Mouse (Mus musculus): ENCODE measurements around the gene Anks1b. TPM values are rescaled to one million over a fixed set of nuclear protein-coding genes. Genes with fewer than 3 reads are reported as not detected.

Anks1b gene
- total RNA-seq, 2 experiments from 2014 or later = 0.30 to 0.44 TPM

DNA sequence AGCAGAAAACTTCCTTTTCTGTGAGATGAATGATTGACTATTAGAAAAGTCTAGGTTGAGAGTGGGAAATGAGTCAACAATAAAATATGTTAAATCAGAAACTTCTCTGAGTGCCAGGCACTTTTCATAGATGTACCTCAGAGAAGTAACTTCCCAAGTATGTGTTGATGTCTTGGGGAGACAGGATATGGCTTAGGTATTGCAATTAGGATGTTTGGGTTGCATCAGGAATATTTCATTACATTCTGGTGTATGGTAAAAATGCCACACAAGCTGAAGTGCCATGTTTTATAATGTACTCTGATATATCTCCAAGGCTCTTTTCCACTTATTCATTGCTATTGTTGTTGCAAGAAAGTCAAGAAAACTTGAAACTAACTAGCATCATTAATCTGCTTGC, 267.6 kb downstream of the Anks1b start:
- no peak for DNase-seq
- intact Hi-C loops (cut with DNase I) = no loop called here

DNA sequence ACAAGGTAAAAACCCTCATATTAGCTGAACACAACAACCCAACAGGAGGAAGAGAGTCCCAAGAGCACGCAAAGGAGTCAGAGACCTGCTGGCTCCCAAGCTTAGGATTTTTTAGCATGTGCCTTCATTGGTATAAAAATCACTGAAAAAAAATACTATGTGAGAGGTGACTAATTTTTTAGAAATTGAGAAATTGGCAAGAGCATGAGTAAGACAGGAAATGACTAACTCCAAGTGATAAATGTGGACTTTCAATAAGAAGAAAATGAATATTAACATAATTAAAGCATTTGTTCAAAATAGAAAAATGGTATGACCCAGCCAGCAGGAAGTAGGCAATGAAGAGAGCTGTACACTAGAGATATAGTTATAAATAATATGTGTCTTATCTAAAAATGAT, 271.1 kb downstream of the Anks1b start:
- DNase-seq = no peak
- intact Hi-C loops (cut with DNase I) = no loop called here

DNA sequence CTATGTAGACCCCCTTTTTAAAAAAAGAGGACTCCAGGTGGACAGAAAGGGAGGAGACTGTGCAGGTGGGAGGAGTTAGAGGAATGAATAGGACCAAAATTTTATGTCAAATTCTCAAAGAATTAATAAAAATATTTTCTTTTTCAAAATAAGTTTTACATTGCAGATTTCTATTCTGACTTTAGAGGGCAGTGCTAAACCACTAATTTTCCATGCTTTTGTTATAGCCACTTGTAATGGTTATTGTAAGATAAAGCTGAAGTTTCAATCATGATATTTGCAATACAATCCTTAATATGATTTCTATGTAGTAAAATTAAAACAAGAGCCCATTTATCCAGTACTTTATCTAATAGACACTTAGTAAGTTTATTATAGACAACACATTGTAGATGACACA, 278.2 kb downstream of the Anks1b start:
- intact Hi-C loops (cut with DNase I) = loop anchor here (1.0 kb wide), 1 partner anchor 539 kb away; no protein-coding TSS in a partner anchor
- no peak for DNase-seq

DNA sequence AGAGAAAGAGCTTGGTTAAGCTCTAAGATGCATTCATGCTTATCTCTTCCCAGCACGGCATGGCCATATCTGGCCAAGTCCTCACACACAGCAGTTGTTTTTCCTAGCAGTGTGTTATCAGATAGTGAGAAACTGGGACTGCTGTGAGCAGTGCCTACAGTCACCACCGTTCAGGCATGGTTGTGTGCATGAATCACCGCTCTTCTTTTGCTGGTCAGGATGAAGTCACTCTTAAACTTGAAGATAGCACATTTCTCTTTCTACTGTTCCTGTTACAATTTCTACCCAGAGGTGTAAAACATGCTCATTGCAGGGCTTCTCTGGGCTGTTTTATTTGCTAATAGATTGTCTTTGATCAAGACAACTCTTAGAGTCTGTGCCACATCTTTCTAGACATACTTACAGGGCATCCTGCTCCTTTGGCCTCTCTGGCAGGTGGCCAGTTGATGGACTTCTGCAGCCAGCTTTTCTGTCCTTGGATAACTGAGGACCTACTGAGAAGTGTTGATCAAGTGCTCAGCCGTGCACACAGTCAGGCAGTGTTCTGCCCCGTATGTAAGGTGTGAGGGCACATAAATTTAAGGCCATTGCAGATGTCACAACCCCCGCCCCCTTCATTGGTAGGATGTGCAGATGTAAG, 296.8 kb downstream of the Anks1b start:
- intact Hi-C loops (cut with DNase I) = no loop called here
- no peak for DNase-seq

DNA sequence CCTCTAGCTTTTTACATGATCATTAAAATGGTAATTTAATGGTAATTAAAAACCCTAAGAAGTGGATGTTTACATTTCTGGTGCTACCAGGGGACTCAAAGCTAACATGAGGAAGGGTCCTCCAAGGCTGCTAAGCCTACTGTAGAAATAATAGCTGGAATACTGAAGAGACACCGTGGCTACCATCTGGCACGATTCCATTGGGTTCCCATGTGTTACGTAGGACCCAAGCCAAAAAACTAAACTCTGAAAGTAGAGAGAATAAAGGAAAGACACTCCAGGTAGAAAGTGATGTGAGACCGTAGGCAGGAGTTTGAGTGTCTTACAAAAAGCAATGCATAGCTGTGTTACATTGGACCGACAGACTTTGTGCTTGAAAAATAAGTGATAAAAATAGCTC, 317.1 kb downstream of the Anks1b start:
- DNase-seq = no peak
- intact Hi-C loops (cut with DNase I) = no loop called here

DNA sequence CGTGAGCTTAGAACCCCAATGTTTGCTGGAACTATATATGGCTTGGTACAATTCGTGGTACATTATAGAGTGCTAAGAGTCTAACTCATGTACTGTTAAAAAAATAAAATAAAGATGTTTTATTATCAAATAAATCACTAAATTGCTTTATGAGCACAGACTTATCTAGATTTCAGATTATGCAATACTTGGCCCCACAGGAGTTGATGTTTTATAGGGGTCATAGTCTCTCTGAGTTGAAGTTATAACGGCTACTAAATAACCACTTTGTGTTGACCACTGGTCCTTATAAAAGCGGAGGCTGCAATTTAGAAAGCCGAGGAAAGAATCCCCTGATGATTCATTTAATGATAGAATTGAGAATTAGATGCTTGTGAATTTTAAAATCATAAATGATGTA, 323.6 kb downstream of the Anks1b start:
- intact Hi-C loops (cut with DNase I) = no loop called here
- DNase-seq = no peak

DNA sequence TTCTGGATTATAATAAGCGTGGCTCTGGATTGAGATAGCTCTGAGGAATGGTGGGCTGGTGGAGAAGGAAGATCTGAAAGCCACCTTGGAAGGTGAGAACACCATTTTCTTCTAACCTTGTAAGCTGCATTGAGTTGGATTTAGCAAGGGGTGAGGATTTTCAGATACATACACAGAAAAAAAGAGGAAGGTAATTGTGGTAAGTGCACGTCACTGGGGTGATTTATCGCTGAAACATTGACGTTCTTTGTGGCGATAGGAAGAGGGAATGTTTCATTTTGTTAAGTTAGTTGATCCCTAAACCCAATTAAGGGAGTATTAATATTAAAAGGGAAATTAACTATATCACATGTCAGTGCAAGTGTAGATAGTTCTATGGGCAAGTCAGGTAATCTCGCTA, 336.7 kb downstream of the Anks1b start:
- intact Hi-C loops (cut with DNase I) = no loop called here
- DNase-seq = no peak

DNA sequence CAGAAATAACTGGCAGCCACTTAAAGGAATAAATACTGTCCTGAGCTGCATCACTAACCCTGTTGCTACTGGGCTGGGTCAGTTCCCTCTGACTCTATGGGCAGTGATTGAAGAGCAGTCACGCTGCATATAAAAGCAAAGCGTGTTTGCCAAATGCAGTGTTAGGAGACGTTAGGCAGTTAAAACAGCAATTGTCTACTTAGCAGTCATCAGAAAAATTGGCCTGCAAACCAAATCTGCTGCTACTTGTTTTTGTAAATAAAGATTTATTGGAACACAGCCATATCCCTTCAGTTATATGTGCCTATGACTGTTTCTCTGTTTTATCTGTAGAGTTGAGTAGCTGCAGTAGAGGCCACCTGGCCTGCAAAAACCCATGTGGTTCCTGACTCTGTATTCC, 347.2 kb downstream of the Anks1b start:
- DNase-seq = no peak
- intact Hi-C loops (cut with DNase I) = no loop called here

DNA sequence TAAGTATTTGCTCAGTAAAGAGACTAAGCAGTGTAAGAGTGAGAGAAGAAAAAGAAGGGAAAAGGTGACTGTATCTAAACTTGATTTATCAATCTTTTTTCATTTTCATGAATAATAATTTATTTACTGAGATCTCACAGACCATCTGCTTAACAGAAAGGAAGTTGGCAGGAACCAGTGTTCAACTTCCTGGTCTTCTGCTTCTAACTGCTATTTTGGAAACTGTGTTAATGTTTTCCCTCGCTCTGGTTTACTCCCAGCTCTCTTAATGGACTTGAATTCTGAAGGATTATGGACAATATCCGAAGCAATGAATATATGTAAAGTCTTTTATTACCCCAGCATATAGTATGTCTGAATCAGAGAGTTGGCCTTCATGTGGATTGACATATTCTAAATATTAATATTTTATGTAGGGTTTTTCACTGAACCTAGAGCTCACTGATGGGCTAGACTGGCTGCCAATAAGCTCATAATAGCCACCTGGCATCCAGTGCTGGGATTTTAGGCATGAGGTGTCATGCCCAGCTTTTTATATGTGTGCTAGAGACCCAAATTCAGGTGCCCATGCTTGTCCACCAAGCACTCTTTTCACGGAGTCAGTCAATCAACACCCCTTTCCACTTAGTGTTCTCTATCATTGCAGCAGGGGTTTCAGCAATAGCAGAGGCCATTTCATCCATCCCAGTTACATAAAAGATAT, 349.6 kb downstream of the Anks1b start:
- intact Hi-C loops (cut with DNase I) = no loop called here

DNA sequence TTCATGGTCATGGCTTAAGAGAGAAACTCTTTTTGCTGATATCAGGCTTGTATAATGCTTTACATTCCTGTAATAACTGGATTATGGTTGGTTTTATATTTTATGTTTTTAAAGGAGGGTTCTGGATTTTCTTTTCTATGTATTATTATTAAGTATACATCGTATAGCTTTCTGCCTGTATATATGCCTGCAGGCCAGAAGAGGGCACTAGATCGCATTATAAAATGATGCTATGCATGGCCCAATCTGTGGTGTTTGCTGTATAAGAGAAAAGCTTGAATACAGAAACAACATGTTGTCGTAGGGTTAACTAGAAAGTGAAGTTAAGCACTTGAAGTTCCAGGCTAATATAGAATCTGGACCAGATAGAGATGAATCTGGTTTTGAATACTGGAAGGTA, 362.0 kb downstream of the Anks1b start:
- intact Hi-C loops (cut with DNase I) = loop anchor here (10.0 kb wide), 2 partner anchors 460 to 1840 kb away; no protein-coding TSS in a partner anchor

More for the DNA sequence above, 349.6 kb downstream of the Anks1b start:
- no peak for DNase-seq

DNA sequence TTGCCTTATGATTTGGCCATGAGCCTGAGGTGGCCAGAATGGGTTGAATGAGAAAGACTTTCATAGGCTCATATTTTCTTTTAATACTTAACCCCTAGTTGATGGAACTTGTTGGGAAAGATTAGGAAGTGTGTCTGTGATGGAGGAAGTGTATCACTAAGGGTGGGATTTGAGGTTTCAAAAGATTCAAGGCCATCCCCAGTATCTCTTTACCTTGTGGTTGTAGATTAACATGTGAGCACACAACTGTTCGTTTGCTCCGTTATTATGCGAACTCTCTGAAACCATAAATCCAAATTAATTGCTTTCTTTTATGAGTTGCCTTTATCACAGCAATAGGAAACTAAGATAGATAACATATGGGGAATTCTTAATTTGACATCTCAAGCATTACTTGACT, 364.0 kb downstream of the Anks1b start:
- intact Hi-C loops (cut with DNase I) = loop anchor here (10.0 kb wide), 2 partner anchors 458 to 1842 kb away; no protein-coding TSS in a partner anchor
- DNase-seq = no peak

More for the DNA sequence above, 362.0 kb downstream of the Anks1b start:
- DNase-seq = no peak

DNA sequence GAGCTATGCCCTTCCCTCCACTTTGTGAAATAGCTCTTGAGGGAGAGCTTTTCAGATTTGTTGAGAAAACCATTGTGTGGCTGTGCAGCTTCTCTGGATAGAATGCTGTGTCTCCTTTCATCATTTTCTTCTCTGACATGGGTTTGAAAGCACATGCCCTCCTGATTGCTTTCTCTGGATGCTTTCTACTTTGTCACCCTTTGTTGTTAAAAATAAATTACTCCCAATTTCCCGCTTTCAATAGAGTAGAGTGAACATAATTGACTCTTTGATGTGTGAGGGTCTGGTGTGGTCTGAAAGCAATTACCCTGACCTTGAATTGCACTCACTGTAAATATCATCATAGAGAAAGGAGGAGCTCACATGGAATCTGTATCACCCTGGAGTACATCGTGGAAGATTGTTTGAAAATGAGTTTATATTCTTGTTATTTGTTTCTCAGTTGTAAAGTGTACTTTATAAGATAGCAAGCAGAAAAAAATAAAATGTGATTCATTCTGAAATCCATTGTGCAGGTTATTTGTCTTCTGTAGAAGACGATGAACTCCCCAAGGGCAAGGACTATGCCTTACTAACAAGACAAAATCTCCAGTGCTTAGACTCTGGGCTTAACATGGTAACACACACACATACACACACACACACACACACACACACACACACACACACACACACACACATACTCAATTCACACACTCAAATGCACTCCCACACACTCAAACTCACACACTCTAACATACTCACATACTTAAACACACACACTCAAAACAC, 385.8 kb downstream of the Anks1b start:
- no peak for DNase-seq
- intact Hi-C loops (cut with DNase I) = no loop called here

DNA sequence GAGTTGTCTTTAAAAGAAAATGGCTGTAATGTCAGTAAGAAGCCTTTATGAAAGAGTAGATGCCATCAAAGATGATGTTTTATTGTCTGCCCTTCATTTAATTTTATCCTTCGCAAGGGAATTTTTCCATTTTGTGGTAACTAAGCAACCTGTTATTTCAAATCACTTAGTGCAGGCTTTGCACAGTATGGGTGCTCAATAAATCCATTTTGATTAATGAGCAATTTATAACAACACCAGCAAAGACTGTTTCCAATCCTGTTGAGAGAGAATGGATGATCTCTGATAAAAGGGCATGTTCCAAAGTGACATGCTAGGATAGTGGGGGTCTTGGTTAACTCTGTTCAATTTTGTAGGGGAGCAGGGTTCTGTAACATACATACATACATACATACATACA, 398.0 kb downstream of the Anks1b start:
- no peak for DNase-seq
- intact Hi-C loops (cut with DNase I) = no loop called here

DNA sequence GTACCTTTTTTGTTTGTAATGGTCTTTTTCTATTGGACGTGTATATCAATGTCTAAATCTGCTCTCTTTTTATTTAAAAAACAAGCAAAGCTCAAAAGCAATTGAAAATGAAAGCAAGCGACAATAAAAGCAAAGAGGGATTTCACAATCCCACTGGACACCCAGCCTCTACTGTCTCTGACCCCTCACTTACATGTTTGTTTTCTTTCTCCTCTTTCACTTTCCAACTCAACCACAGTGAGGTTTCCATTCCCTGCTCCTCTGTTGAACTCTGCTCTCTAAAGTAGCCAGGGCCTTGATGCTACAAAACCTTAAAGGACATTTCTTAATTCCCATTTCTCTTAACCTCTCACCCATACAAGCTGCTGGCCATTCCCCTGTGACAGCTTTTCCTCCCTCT, 400.0 kb downstream of the Anks1b start:
- DNase-seq = no peak
- intact Hi-C loops (cut with DNase I) = no loop called here

DNA sequence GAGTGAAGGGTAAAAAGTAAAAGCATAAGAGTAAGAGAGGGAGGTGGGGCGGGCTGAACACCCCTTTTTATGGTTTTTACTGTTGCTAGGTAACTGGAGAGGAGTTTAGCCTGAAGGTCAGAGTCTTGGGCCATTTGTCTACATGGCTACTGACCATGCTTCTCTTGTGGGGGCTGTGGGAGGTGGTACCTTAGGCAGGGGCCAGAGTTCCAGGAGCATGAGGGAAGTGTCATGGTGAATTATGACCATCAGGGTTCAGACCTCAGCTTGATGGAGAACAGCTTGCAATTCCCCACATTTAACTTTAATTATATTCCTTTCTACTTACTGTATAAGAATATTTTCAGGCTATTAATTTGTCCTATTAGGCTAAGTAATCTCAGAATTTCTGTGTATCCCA, 413.3 kb downstream of the Anks1b start:
- DNase-seq = no peak
- intact Hi-C loops (cut with DNase I) = no loop called here

DNA sequence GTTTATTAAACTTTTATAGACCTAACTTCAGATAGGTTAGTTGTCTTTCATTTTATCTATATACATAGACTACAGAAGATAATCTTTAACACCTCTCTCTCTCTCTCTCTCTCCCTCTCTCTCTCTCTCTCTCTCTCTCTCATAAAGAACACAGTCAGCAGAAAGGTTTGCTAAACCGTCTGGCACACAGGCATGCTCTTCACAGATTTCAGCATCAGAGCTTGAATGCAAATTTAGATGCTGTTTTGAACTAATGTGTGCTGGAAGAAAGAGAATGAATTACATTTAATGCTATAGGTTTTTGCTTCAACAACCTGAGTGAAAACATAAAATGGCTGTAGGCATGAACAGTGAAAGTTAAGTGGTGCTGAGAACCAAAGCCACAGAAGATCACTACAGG, 429.9 kb downstream of the Anks1b start:
- intact Hi-C loops (cut with DNase I) = no loop called here
- DNase-seq = no peak

DNA sequence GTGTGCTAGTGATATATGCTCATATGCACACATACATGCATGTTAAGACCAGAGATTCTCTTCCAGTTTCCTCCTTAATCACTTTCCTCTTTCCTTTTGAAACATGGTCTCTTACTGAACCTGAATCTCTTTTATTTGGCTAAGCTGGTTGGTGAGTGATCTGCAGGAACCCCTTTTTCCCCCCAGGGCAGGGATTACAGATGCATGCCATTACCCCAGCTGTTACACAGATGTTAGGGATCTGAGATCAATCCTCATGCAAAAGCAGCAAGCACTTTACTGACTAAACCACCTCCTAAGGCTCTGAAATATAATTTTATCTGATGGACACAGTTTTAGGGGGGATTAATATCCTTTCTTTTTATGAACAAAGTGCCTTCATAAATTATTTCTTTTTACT, 432.8 kb downstream of the Anks1b start:
- DNase-seq = no peak
- intact Hi-C loops (cut with DNase I) = no loop called here

DNA sequence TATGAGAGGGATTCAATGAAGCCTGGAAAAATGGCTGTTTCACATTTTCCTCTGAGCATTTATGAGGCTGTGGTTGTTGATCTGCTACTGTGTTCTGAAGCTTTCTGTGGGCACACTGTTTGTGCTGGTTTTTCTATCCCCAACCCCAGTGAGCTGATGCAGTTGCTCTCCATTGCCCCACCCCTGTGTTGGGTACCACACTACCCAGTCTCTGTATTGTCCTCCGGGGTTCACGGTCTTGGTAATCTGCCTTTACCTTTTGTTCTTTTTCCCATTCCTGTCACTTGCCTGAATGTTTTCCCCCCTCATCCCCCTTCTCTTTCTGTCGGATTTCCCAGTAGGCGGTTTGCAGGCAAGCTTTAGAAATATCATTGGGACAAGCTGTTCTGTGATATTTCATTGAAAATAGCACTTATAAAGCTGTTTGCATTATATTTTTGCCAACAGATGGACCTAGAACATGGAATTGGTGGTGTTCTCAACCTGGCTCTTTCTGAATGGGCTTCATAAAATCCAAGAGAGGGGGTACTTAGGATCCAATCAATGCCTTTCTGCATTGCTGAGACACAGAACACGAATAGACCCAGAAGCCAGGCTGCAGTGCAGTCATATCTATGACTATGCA, 434.7 kb downstream of the Anks1b start:
- DNase-seq = no peak
- intact Hi-C loops (cut with DNase I) = no loop called here

DNA sequence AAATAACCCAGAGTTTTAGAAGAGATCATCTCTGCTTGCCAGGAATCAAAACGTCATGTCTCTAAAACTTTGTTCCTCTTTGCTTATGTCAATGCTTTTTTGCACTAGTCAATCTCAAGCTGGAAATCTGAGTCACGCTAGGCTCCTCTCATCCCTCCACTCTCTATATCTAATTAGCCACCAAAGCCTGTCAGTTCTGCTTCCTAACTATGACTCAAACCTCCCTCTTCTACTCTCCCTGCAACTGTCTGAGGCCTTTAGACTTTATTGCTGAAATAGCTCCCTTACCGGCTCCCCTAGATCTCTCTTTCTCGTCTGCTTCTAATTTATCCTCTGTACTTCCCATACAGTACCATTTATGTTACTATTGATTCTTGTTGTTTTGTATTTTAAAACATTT, 456.5 kb downstream of the Anks1b start:
- intact Hi-C loops (cut with DNase I) = no loop called here
- no peak for DNase-seq

DNA sequence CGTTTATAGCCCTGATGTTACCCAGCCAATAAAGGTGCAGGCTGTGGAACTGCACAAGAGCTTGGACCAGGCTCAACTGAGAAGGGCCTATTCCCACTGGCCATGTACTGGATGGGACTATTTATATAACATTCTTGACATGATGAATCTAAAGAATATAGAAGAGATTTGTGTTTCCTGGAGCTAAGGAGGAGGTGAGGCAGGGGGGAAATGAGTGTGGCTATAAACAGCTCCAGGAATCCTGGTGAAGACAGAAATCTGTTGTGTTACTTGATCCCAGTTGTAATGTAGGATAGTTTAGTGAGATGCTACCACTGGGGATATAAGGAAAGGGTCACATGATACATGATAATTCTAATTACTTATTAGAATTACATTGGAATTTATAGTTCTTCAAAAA, 472.1 kb downstream of the Anks1b start:
- no peak for DNase-seq
- intact Hi-C loops (cut with DNase I) = no loop called here

DNA sequence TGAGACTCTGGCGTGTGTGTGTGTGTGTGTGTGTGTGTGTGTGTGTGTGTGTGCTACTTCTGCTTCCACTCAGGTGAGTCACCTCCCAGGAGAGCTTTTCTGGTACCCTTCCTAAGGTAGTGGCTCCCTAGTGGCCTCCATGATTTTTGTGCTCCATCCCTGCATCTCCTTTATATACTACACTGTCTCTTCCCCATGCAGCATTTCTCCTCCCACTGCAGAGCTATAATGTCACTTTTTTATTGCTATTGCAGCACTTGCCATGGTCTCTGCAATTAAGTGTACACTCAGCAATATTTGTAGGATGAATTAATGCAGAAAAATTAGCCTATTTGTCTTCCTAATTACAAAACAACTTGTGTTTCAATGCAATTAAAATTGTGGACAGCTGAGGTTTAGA, 482.9 kb downstream of the Anks1b start:
- intact Hi-C loops (cut with DNase I) = no loop called here
- DNase-seq = no peak

Measured in heart, postnatal 36 days (tissue).